Mouse (Mus musculus) midbrain, embryonic 14.5 days (tissue): ENCODE measurements around the gene Htra3. TPM values are rescaled to one million over a fixed set of nuclear protein-coding genes. Genes with fewer than 3 reads are reported as not detected.

Source experiments
- ATAC-seq: fragments of 200-750 bp; cut with Nextera tagmentation; 2 replicates; pipeline ENCODE4 v1.8.0; 2017; ENCODE audit warnings: moderate number of reproducible peaks, moderate library complexity; ENCODE audit not compliant: low FRiP score, low TSS enrichment
- DNase-seq: peaks from one replicate; pipeline ENCODE4 v3.0.0-alpha.2; 2015
- H3K27ac ChIP-seq: fragments of 300-500 bp; sonication (generic); replicated peaks from 2 replicates; pipeline ENCODE4 v1.5.1; 2014; ENCODE audit warnings: mild to moderate bottlenecking, low read depth, low read length, moderate library complexity
- H3K27me3 ChIP-seq: fragments of 300-500 bp; sonication (generic); 2 replicates; pipeline ENCODE4 v1.6.1; 2014; ENCODE audit warnings: low read length, control low read depth, mixed read lengths; ENCODE audit not compliant: control insufficient read depth, insufficient read depth
- H3K36me3 ChIP-seq: fragments of 300-500 bp; sonication (generic); 2 replicates; pipeline ENCODE4 v1.6.1; 2014; ENCODE audit warnings: low read length, control low read depth; ENCODE audit not compliant: control insufficient read depth, insufficient read depth
- H3K4me1 ChIP-seq: fragments of 300-500 bp; sonication (generic); 2 replicates; pipeline ENCODE4 v1.6.1; 2014; ENCODE audit warnings: mild to moderate bottlenecking, antibody characterized with exemption, low read length, control low read depth; ENCODE audit not compliant: control insufficient read depth, insufficient read depth
- H3K4me2 ChIP-seq: fragments of 300-500 bp; sonication (generic); 2 replicates; pipeline ENCODE4 v1.6.1; 2014; ENCODE audit warnings: mild to moderate bottlenecking, low read length, moderate library complexity
- H3K4me3 ChIP-seq: fragments of 300-500 bp; sonication (generic); replicated peaks from 2 replicates; pipeline ENCODE4 v1.5.1; 2014; ENCODE audit warnings: low read depth, low read length
- H3K9ac ChIP-seq: fragments of 300-500 bp; sonication (generic); replicated peaks from 2 replicates; pipeline ENCODE4 v1.6.1; 2014; ENCODE audit warnings: mild to moderate bottlenecking, low read length, moderate library complexity
- H3K9me3 ChIP-seq: fragments of 300-500 bp; sonication (generic); 2 replicates; pipeline ENCODE4 v1.6.1; 2016; ENCODE audit warnings: low read length, control low read depth, mixed read lengths; ENCODE audit not compliant: control insufficient read depth
- WGBS: fragments of 180-500 bp; shearing (Covaris S2); extraction: QIAGEN DNeasy Blood & Tissue Kit; methylation state at CpG from one replicate; pipeline ENCODE4 v1.1.7; 2014; 5-methylcytosine and 5-hydroxymethylcytosine counted together
- polyA plus RNA-seq: library from polyadenylated mRNA; unstranded; fragments of >200 nt; fragmentation: Nextera tagmentation; extraction: Ambion mirVana; gene quantifications from 2 replicates; pipeline ENCODE4 v1.2.1, GENCODE M21; 2014

Htra3 gene
- 11.2 and 11.4 TPM in 2 replicates for polyA plus RNA-seq

- DNase-seq = no peak
These were observed at the start of gene Htra3 for GRCm38 (mm10) chr5:35679256-35680155. Gene Htra3 (minus strand): TSS chr5:35679782.

DNA sequence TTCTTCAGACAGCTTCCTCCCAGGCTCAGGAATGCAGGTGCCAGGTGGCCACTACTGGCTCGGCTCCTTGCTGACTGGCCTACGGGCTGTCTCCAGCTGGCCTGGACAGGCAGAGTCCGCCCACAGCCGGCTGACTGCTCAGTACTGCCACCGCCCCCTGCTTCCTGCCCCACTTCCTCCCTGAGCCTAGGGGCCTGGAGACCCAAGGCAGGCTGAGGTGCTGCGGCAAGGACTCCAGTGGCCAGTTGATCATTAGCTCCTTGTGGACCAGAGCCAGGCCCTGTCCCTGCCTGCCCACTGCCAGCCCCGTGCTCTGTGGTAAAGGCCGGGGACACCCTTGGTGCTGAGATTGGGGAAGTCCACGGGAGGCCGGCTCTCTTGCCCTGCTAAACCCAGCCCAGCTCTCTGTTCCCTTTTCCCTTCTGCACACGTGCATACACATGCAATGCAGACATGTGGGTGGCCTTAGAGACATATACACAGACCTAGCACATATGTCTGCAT is 49.4 kb upstream of the Htra3 start:
- no peaks in the 10 kb centered on the region for H3K4me1 ChIP-seq
- no peak for ATAC-seq
- DNase-seq = no peak
- H3K9me3 ChIP-seq = no peaks in the 10 kb centered on the region
- 62% methylated on average over 11 of the region's 11 CpGs for WGBS
- 0 out of 2 replicates have a peak overlapping the region, but pooled peaks have one; percentile 37 for H3K27ac ChIP-seq
- no peak overlapping the region for H3K4me2 ChIP-seq
- H3K9ac ChIP-seq = no peak overlapping the region
- no peaks in the 10 kb centered on the region for H3K36me3 ChIP-seq
- no peaks in the 10 kb centered on the region for H3K27me3 ChIP-seq
- no peak overlapping the region for H3K4me3 ChIP-seq

More at GRCm38 (mm10) chr5:35679256-35680155, at the start of gene Htra3:
- H3K9me3 ChIP-seq = no peaks in the 10 kb centered on the region
- peak within 1 kb of the TSS; percentile 57 for H3K4me2 ChIP-seq
- H3K4me1 ChIP-seq = no peaks in the 10 kb centered on the region
- H3K9ac ChIP-seq = no peak within 1 kb of the TSS; the same call in 1 of the 2 replicates
- WGBS = 8% methylated on average over 42 of the region's 42 CpGs
- no peak within 1 kb of the TSS for H3K27ac ChIP-seq
- H3K36me3 ChIP-seq = no peaks in the 10 kb centered on the region
- no peak for ATAC-seq
- peak within 1 kb of the TSS; percentile 31 for H3K4me3 ChIP-seq
- H3K27me3 ChIP-seq = peaks cover 21% of the 10 kb centered on the region

- no peak for ATAC-seq
- Histone ChIP-seq H3K4me3 (no peak overlapping the region), H3K9me3 (no peaks in the 10 kb centered on the region), H3K27ac (no peak overlapping the region), H3K27me3 (no peaks in the 10 kb centered on the region), H3K36me3 (no peaks in the 10 kb centered on the region), H3K9ac (no peak overlapping the region), H3K4me1 (no peaks in the 10 kb centered on the region), H3K4me2 (no peak overlapping the region)
- 87% methylated on average over 12 of the region's 12 CpGs for WGBS
- no peak for DNase-seq
These were observed 48.9 kb upstream of the Htra3 start for GRCm38 (mm10) chr5:35728344-35728956.

DNA sequence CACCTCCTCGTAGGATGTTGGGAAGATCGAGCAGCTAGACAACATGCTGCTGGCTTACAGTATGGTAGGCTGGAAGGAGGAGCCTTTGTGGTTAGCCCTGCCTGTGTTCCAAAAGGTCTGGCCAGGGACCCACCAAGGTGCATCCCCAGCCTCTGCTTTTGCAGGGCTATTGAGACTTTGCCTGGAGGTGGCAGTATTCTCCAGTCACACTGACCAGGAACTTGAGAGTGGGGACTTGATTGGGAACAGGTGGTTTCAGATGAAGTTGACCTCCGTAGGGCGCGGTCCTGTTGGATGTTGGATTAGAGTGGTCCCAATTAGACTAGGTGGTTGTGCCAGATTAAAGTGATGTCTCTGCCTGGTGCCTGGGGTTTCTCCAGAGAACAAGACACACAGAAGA is 47.9 kb upstream of the Htra3 start:
- no peak overlapping the region for H3K9ac ChIP-seq
- ATAC-seq = no peak
- no peaks in the 10 kb centered on the region for H3K9me3 ChIP-seq
- no peak overlapping the region for H3K27ac ChIP-seq
- no peak for DNase-seq
- no peaks in the 10 kb centered on the region for H3K4me1 ChIP-seq
- H3K4me2 ChIP-seq = no peak overlapping the region
- H3K4me3 ChIP-seq = no peak overlapping the region
- no peaks in the 10 kb centered on the region for H3K27me3 ChIP-seq
- WGBS = 92% methylated on average over 5 of the region's 5 CpGs
- no peaks in the 10 kb centered on the region for H3K36me3 ChIP-seq

DNA sequence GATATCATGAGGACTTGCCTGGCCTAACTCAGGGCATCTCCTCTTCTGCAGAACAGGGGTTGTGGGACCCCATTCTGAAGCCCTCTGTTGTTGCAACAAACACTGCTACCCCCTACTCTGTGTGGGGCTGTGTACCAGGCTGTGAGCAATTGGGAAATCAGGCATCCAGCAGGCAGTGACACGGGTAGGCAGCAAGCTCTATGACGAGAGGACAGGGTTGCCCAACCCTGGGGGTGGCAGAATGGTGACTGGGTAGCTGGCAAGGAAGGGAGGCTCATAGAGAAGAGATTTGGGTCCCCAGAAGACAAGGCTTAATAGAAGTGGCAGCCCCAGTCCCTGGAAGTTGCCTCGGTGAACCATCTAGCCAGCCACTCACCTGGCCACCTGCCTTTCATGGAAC is 46.3 kb upstream of the Htra3 start:
- Histone ChIP-seq H3K27me3 (no peaks in the 10 kb centered on the region), H3K36me3 (no peaks in the 10 kb centered on the region), H3K4me3 (no peak overlapping the region), H3K9me3 (no peaks in the 10 kb centered on the region), H3K9ac (no peak overlapping the region), H3K4me2 (no peak overlapping the region), H3K4me1 (no peaks in the 10 kb centered on the region), H3K27ac (no peak overlapping the region)
- ATAC-seq (no peak), DNase-seq (no peak)
- 85% methylated on average over 3 of the region's 3 CpGs for WGBS

DNA sequence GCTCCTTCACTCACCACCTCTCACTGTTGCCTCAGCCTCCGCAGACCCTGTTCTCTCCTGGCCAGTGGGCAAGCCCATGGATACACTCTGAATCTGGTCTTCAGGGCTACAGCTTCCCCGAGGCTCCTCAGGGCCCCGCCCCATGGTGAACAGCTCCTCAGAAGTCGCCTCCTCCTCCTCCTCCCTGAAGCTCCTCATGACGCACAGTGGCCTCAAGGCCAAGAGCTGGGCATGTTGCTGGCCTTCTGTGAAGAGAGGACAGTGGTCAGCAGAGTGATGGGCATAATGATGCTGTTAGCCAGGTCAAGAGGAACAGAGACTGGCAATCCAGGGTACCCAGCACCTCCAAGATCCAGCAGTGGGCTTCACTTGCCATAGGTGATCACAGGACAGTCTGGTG is 44.3 kb upstream of the Htra3 start:
- H3K4me3 ChIP-seq = no peak overlapping the region
- ATAC-seq (no peak), DNase-seq (no peak)
- H3K4me2 ChIP-seq = no peak overlapping the region
- WGBS = 78% methylated on average over 5 of the region's 5 CpGs
- no peaks in the 10 kb centered on the region for H3K9me3 ChIP-seq
- no peaks in the 10 kb centered on the region for H3K36me3 ChIP-seq
- no peaks in the 10 kb centered on the region for H3K4me1 ChIP-seq
- H3K27me3 ChIP-seq = no peaks in the 10 kb centered on the region
- H3K27ac ChIP-seq = no peak overlapping the region
- H3K9ac ChIP-seq = no peak overlapping the region

DNA sequence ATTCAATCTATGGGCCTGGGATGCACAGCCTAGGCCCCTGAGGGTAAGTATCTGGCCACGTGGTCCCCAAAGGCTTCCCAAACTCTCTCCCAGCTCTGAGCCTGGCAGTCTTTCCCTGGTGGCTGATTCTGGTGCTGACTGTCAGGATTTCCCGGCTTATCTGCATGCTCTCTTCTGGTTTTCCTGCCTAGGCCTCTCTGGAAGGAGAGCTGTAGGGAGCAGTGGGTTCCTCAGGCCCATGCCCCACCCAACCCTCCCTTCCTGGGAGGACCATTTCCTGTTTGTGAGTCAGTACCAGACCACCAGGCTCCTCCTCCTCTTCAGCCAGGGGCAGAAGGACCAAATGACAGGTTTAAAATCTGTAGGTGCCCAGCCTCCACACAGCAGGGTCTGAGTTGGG is 43.1 kb upstream of the Htra3 start:
- no peak overlapping the region for H3K4me2 ChIP-seq
- H3K4me1 ChIP-seq = no peaks in the 10 kb centered on the region
- DNase-seq (no peak), ATAC-seq (no peak)
- H3K27me3 ChIP-seq = no peaks in the 10 kb centered on the region
- H3K9ac ChIP-seq = no peak overlapping the region
- H3K9me3 ChIP-seq = no peaks in the 10 kb centered on the region
- WGBS = 58% methylated on average over 2 of the region's 2 CpGs
- H3K4me3 ChIP-seq = no peak overlapping the region
- no peak overlapping the region for H3K27ac ChIP-seq
- H3K36me3 ChIP-seq = no peaks in the 10 kb centered on the region

DNA sequence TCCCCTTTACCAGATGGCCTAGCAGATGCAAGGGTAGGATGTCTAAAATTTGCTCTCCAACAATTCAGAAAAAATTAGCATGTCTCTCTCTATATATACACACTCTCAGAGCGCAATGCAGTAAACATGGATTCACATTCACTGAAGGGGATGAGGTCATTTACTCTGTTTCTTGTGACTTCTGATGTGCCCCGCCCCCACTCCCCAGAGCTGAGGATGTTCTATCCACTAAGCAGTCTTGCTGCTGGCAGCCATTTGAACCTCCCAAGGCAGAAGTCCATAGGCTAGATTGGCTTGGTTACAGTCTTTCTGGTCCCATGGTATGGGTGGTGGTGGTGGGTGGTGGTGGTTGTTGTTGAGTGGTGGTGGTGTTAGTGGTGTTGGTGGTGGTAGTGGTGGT is 42.4 kb upstream of the Htra3 start:
- Histone ChIP-seq H3K4me2 (no peak overlapping the region), H3K27me3 (no peaks in the 10 kb centered on the region), H3K9ac (no peak overlapping the region), H3K27ac (no peak overlapping the region), H3K4me3 (no peak overlapping the region), H3K9me3 (no peaks in the 10 kb centered on the region), H3K4me1 (no peaks in the 10 kb centered on the region), H3K36me3 (no peaks in the 10 kb centered on the region)
- ATAC-seq (no peak), DNase-seq (no peak)
- WGBS = 91% methylated on average over 2 of the region's 2 CpGs
